In the genomic region with DNA sequence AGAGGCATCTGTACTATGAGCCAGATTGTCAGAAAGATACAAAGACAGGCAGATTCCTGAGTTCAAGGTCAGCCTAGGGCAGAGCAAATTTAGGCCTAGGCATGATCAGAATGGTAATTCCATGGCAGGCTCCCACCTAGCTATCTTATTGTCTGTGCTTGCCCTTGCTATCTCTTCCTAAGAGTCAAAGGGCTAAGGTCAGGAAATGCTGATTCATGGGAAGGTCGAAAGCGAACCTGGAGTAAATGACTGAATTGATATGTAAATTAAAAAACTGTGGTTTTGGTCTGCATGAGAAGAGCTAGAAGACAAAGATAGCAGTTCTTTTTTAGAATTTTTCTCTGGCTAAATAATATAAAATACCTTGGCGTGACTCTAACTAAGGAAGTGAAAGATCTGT, we compare ENCODE assay signal across 20 mouse cellular contexts.
DNase-seq lines count a peak whose midpoint lies in the region; TF ChIP-seq lines count a peak whose summit lies in the region.
"Had no signal": no experiment of that assay in that cellular context is flagged by ENCODE, and none has a peak within 500 bp of the region (broad histone marks: within the 10 kb centered on the region; RNA-seq: fewer than 3 reads in every experiment).

No protein-coding gene starts in this region.

- H3K9ac ChIP-seq in ES-E14 (ENCODE audit: insufficient read depth, low read depth, low read length, poor library complexity, severe bottlenecking) = no peak overlapping the region
- H3K9ac ChIP-seq: embryonic facial prominence, embryonic 12.5 days; forebrain, embryonic 13.5 days; forebrain, embryonic 15.5 days; forebrain, postnatal 0 days had no signal

- DNase-seq in ES-CJ7 (ENCODE audit: low read depth, low spot score) (peak; percentile 63), ES-E14 (ENCODE audit: low read depth, low spot score) (no peak), ZHBTc4 (ENCODE audit: low read depth, low spot score) (peak; percentile 44)
- no peak for DNase-seq in left cerebral cortex, postnatal 25 days (ENCODE audit: low spot score in 2 of 2)
- no peak for DNase-seq in frontal cortex, postnatal 14 days (ENCODE audit: low spot score in 2 of 2)
- DNase-seq: adrenal gland, adult 2 months; adrenal gland, postnatal 10 days; adrenal gland, postnatal 25 days; cerebellum, adult 11 months; cerebellum, adult 18-20 months; cerebellum, adult 8-10 months; cerebellum, adult 9-11 months; cerebellum, postnatal 14 days; cerebellum, postnatal 36 days; embryo, embryonic 11 days; forebrain, postnatal 0 days had no signal

- in situ Hi-C loops in ES-E14 (cut with MboI; ENCODE audit: low sequenced_read_pairs in 2 of 2, unreplicated experiment in 2 of 2) = no loop called here

- H3K4me1 ChIP-seq in ES-E14 (ENCODE audit: control insufficient read depth in 2 of 2, insufficient read depth in 2 of 2, low read length in 2 of 2, poor library complexity in 1 of 2) = no peaks in the 10 kb centered on the region
- H3K4me1 ChIP-seq: embryonic facial prominence, embryonic 12.5 days; forebrain, embryonic 15.5 days had no signal

- no peak overlapping the region for H3K27ac ChIP-seq in ES-E14 (ENCODE audit: insufficient read depth, low read depth, low read length, poor library complexity, severe bottlenecking)
- H3K27ac ChIP-seq: embryonic facial prominence, embryonic 10.5 days; embryonic facial prominence, embryonic 12.5 days; forebrain, embryonic 13.5 days; forebrain, embryonic 15.5 days had no signal

- no peaks in the 10 kb centered on the region; the same call in 1 of the 2 replicates for H3K9me3 ChIP-seq in ES-E14 (ENCODE audit: control insufficient read depth, insufficient read depth, low read depth, low read length)
- H3K9me3 ChIP-seq: forebrain, embryonic 15.5 days had no signal

- H3K36me3 ChIP-seq in ES-E14 (ENCODE audit: control insufficient read depth, insufficient read depth, low read length, poor library complexity, severe bottlenecking) = no peaks in the 10 kb centered on the region
- H3K36me3 ChIP-seq: embryonic facial prominence, embryonic 12.5 days had no signal

- no peak overlapping the region for H3K4me3 ChIP-seq in ES-E14 (ENCODE audit: insufficient read depth in 1 of 2, low read depth in 1 of 2, low read length in 2 of 2, poor library complexity in 1 of 2, severe bottlenecking in 1 of 2)
- H3K4me3 ChIP-seq: embryonic facial prominence, embryonic 10.5 days; embryonic facial prominence, embryonic 12.5 days; forebrain, embryonic 13.5 days; forebrain, embryonic 15.5 days had no signal

- intact Hi-C loops in left cerebral cortex, postnatal 25 days (cut with DNase I) = no loop called here

TF ChIP-seq in ES-E14, 5 proteins besides CTCF, POLR2A, EP300 and RAD21:
- TF ChIP-seq HCFC1 (IDR thresholded peaks at IDR 0.05; ENCODE audit: borderline replicate concordance, insufficient read depth, low read length) = no peak
- TF ChIP-seq ZNF384 (IDR thresholded peaks at IDR 0.05; ENCODE audit: low read depth, low read length) = no peak
- TF ChIP-seq CHD2 (IDR thresholded peaks at IDR 0.05; ENCODE audit: low read depth, low read length) = no peak
- TF ChIP-seq MAFK (IDR thresholded peaks at IDR 0.05; ENCODE audit: insufficient read depth, low read depth, low read length) = 0 out of 2 replicates have a peak, but pooled peaks have one; percentile 31

Comparison
In these comparisons a context has a peak if more than half of its experiments do, and no peak if none do; other contexts are left out.
1. DNase-seq: peak in ES-CJ7 (single experiment) and ZHBTc4 (single experiment); none in ES-E14 (single experiment), left cerebral cortex, postnatal 25 days (0 of 2) and frontal cortex, postnatal 14 days (0 of 2).